Mouse (Mus musculus): Measurements from ENCODE around the gene Inpp1.

The Inpp1 gene

DNA sequence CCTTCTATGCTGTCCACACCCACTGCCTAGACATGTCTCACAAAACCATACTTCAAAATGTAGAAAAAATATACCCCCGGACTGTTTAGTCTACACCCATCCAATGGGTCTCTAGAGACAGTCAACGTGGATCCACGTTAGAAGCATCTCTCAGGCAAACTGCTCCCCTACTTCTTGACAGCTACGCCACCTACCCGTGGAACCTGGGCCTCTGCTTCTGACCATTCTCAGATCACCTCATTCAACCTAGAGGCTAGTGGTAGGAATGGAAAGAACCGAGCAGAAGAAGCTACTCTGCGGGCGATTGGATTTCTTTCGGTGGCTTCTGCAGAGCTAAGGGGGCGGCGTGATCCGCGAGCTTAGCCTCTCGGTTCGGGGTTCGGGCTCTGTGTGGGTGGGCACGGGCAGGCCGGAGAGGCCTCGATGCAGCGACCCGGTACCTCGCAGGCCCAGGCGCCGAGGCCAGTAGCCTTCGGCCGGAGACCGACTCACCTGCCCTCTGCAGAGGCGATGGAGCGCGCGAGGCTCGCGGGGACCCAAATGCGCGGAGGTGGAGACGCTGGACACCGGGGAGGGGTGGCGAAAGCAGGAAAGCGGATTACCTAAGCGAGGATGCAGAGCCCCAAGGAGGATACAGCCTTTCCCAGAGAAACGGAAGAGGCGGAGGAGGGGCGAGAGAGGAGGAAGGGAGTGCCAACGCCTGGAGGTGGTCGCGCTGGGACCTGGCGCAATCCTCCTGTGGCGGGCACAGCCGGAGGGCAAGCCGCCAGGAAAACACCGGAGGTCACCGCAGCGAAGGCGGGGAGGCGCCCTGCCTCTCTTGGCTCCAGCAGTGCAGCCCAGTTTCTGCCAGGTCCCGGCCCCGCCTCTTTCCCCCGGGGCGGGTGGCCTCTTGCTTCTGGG lies at the start of gene Inpp1:
Gene Inpp1 (minus strand): TSS at position 779 of the 903 bp plus-strand sequence.
- DNase-seq = peak; percentile 89 to 92

GRCm38 (mm10) chr1:52866007-52866406 lies 48.5 kb upstream of the Inpp1 start:
- no peak for DNase-seq

DNA sequence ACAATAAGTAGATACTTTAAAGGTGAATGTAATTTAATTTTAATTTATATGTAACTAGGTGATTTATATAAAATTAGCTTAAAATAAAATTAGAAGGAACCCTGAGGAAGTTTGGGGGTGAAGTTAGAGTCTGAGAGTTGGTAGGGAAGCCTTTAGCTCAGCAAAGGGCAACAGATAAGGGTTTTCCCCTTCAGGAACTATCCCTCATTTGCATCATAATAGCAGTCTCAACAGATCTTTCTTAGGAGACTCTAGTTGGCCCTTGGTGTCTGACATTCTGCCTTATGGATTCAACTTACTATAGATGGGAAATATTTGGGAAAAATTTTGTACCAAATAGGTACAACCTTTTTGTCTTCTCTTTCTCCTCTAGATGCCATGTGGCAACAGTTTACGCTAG lies 46.7 kb upstream of the Inpp1 start:
- no peak for DNase-seq

DNA sequence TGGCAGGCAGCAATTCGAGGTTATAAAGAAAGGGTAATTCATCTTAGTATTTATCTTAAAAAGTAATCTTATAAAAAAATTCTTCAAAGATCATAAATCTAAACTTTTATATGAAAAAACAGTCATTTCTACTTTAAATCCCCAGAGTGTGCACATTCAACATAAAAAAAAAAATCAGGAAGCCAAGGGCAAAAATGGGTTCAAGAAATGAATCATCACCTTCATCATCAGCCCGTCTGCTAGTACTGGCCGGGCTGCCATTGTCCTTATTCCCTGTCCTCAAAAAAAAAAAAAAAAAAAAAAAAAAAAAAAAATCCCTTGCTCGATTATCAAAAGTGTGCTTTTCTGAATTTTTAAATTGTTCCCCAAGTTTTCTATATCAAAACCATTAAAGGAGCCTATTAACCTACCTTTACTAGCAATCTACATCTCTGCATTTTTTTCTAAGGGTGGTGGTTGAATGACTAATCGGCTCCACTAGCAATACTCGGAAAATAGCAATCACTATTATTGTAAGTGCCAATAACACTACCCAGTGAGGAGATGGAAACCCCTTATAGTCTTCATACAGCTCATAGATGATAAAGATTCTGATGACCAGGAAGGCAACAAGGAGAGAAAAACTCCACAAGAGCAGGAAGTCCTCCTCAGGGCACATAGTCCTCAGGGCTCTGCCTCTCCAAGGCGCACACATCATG lies 38.6 kb upstream of the Inpp1 start:
- no peak for DNase-seq

DNA sequence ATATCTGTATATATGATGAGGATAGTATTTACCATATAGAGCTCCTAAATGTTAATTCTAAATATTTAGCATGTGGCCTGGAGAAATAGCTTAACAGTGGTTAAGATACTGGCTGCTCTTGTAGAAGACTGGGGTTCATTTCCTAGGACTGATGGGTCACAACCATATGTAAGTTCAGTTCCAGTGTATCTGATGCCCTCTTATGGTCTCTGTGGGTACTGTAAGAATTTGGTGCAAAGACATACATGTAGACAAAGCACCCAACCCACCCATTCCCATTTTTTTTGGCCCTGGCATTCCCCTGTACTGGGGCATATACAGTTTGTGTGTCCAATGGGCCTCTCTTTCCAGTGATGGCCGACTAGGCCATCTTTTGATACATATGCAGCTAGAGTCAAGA lies 36.5 kb upstream of the Inpp1 start:
- DNase-seq = peak in 1 of 2 experiments; percentile 39

GRCm38 (mm10) chr1:52849422-52849821 lies 31.9 kb upstream of the Inpp1 start:
- DNase-seq = no peak

GRCm38 (mm10) chr1:52846556-52846955 lies 29.1 kb upstream of the Inpp1 start:
- no peak for DNase-seq

DNA sequence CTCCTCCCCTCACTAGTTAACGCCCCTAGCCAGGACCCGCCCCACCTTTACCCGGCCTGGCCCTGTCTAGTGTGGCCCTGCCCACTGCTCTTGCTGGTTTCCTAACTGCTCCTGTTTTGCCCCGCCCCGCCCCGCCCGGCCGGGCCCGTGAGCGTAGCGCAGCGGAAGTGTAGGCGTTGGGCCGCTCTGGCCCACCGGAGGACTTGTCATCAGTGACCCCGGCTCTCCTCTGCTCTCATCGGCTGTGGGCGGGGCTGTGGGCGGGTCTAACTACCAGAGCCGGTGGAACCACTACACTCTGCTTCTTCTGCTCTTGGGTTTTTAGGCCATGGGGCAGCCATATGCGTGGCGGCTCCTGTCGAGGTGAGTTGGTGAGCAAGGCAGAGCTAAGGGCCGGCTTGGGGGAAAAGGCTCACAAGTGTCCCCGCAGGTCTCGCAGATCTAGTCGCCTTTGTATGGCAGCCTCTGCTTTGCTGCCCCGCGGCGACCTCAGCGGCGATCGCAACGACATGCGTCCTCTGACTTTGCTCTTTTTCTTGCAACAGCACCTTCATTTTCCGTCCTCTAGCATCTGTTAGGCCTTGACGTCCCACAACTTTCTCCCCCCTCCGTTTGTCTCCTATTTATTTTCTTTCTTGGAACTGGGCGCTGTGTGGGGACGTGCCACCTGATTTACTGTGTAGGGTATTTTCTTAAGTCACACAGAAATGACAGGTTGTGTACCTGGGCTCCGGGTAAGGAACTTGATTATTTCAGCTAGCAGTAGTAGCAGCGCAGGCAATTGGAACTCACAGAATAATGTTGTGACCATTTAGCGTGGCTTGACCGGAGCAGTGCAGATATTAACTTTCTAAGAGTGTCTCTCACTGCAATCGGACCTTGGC lies 27.5 kb upstream of the Inpp1 start, which contains the start of gene Hibch:
Gene Hibch (plus strand): TSS at position 148 of the 884 bp plus-strand sequence.
- peak; percentile 99 to 100 for DNase-seq

- DNase-seq = no peak
These were observed 26.9 kb upstream of the Inpp1 start for GRCm38 (mm10) chr1:52844354-52844753.

- no peak for DNase-seq
These were observed 21.6 kb upstream of the Inpp1 start for GRCm38 (mm10) chr1:52839099-52839498.

GRCm38 (mm10) chr1:52817813-52818147 lies 292 bp upstream of the Inpp1 start:
- DNase-seq = no peak

DNA sequence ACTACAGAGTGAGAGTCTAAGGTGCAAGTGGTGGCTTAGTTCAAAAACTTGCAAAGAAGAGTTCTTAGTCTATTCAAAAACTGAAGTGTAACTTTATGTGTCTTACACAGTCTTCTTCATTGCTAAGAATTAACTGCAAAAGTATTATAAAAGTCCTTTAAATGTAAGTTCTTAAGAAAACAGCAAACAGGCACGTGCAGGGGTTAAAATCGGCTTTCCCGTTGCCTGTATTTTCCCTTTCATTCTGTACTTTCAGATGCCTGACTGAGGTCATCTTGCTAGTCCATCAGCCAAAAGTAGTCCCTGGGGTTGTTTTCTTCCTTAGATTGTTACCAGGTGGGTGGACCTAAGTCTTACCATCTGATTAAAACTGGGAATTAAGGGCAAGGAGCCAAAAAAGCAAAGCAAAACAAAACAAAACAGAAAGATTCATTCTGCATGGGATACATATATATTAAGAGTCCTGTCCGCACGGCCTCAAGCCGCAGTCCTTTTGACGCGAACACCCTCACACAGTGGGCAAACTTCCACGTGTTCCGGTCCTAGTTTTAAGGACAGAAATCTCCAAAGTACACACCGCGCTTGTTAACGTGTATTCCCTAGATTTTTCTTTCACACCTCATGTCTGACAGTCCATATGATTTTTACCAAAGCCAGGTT lies 1.1 kb downstream of the Inpp1 start:
- DNase-seq = no peak

DNA sequence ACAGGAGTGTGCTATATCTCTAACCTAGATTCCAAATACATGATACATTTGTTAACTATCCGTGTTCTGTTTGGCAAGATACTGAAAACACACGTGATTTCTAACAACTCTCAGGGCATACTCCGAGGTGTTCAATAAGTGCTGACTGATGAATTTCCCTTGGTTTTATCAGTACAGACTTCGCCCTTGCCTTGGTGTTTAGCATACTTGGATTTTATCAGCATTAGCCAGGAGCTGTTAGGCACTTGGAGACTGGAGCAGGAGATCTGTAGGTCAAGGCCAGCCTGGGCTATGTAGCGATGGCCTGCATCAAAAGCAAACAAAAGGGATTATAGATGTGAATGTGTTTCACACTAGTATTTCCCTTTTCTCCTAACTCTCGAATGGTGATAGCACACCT lies 9.0 kb downstream of the Inpp1 start:
- DNase-seq = no peak

DNA sequence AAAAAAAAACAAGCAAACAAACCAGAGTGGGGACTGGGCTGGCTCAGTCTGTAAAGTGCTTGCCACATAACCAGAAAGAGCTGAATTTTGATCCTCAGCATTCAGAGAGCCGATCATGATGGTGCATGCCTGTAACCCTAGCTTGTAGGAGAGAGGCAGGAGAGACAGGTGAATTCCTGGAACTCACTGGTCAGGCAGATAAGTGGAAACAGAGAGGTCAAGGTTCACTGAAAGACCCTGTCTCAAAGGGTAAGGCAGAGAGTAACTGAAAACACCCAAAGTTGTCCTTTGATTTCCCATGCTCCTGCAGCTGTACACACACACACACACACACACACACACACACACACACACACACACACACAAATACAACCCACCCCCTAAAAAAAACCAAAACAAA lies 12.4 kb downstream of the Inpp1 start:
- DNase-seq = no peak

DNA sequence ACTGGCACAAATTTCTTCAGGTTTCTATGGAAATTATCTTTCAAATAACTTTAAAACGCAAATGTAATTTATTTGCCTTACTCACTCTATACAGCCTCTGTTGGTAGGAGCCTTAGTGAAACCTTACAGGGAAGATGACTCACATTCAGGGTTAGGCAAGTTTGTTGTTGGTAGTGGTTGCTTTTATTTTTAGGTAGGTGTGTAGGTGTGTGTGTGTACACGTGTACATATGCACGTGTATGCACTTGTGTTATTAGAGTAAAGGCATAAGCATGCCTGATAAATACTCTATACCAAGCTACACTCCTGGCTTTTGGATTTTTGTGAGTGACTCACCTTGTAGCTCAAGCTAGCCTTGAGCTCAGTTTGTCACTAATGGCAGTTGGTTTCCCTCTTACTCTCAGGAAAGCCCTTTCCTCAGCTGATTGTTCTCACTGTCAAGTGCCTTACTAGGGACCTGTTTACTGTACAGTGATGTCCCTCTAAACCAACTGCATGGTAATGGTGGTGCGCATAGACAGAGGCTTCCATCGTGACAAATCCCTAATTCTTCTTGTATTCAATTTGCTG lies 15.0 kb downstream of the Inpp1 start:
- no peak for DNase-seq

DNA sequence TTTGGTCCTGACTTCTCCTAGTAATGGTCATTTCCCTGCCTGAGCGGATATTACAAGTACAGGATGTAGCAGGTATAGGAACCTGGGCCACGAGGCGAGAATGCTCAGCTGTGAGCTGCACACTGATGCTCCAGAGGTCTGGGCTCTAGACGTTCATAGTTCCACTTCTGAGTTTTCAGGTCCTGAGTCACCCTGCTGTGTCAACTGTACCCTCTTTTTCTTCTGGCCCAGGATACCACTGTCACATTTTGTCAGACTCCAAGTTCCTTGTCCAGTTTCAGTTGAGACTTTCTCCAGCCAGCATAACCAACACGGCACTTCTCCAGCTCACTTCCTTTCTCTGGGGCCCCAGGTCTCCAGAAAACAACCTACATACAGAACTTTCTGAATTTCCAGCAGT lies 15.8 kb downstream of the Inpp1 start:
- no peak for DNase-seq

- DNase-seq = peak; percentile 31 to 55
These were observed 17.1 kb downstream of the Inpp1 start for GRCm38 (mm10) chr1:52800340-52800740.

- DNase-seq = no peak
These were observed 17.7 kb downstream of the Inpp1 start for GRCm38 (mm10) chr1:52799772-52800171.

DNA sequence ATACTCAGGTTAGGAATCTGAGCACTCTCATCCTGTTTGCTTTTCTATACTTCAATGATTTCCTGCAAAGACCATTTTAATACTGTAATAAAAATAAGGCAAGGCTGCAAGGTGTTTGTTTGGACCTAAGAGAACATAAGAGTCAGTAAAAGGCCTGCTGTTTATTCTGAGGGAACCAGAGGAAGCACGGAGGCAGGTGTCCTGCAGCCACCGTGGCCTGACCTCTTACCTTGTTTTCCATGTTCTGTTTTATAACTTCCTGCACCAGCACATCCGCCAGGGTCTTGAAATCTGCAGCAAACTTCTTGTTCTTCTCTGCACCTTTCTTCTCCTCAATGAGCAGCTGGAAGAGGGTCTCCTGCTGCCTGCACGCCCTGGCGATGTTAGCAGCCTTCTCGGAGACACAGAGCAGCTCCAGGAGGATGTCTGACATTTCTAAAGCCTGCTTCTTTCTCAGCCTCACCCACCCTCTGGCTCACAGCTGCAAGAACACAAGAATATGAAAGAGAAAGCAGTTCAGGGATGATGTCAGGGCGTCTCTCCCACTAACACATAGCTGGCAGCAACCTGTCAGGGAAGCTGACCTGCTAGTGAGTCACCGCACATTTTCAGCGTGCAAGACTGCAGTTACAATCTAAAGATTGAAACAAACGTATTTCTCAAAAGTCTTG lies 18.3 kb downstream of the Inpp1 start:
- peak; percentile 32 to 50 for DNase-seq

- no peak for DNase-seq
These were observed 21.6 kb downstream of the Inpp1 start for GRCm38 (mm10) chr1:52795927-52796326.

GRCm38 (mm10) chr1:52793692-52794091 lies 23.8 kb downstream of the Inpp1 start:
- no peak for DNase-seq

DNA sequence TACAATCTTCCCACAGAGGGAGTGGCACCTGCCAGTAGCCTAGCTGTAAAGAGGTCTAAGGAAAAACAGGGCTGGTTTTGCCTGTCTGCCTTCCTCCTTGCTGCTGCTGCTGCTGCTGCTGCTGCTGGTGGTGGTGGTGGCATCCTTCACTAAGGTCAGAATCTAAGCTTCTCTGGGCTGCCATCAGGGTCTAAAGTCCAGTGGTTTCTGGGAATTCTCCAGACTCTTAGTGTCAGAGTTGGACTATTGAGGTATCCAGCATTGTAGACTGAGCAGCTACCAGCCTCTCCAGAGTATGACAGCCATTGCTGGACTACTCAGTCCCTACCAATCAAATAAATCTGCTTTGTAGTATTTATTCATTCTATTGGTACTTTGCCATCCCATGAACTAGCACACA lies 24.8 kb downstream of the Inpp1 start:
- DNase-seq = no peak
